Mouse (Mus musculus): ENCODE data around the gene Tmem266. TPM values are rescaled to one million over a fixed set of nuclear protein-coding genes. Genes with fewer than 3 reads are reported as not detected.
A peak's percentile ranks its signal among the peaks of the same experiment; 100 is the strongest.

Gene Tmem266
- total RNA-seq, 2 experiments from 2014 or later, result 8.4 to 10.4 TPM

- intact Hi-C loops (cut with DNase I), result no loop called here
- DNase-seq (ENCODE audit: low spot score in 2 of 2), result no peak
Measured at GRCm38 (mm10) chr9:55432306-55433289, 105.9 kb downstream of the Tmem266 start.

- DNase-seq (ENCODE audit: low spot score in 2 of 2), result no peak
- intact Hi-C loops (cut with DNase I), result no loop called here
Measured at GRCm38 (mm10) chr9:55433875-55434274, 107.2 kb downstream of the Tmem266 start.

GRCm38 (mm10) chr9:55438433-55438832 is 111.7 kb downstream of the Tmem266 start:
- intact Hi-C loops (cut with DNase I), result no loop called here
- DNase-seq (ENCODE audit: low spot score in 2 of 2), result no peak

- no peak for DNase-seq (ENCODE audit: low spot score in 2 of 2)
- intact Hi-C loops (cut with DNase I), result no loop called here
Measured at GRCm38 (mm10) chr9:55439206-55439780, 112.6 kb downstream of the Tmem266 start.

- DNase-seq (ENCODE audit: low spot score in 2 of 2), result no peak
- intact Hi-C loops (cut with DNase I), result no loop called here
Measured at GRCm38 (mm10) chr9:55447509-55447908, 120.8 kb downstream of the Tmem266 start.

- intact Hi-C loops (cut with DNase I), result no loop called here
- no peak for DNase-seq (ENCODE audit: low spot score in 2 of 2)
Measured at GRCm38 (mm10) chr9:55449108-55449507, 122.4 kb downstream of the Tmem266 start.

GRCm38 (mm10) chr9:55450035-55450434 is 123.3 kb downstream of the Tmem266 start:
- intact Hi-C loops (cut with DNase I), result no loop called here
- no peak for DNase-seq (ENCODE audit: low spot score in 2 of 2)

GRCm38 (mm10) chr9:55451426-55451825 is 124.7 kb downstream of the Tmem266 start:
- peak in 1 of 2 experiments; percentile 59 for DNase-seq (ENCODE audit: low spot score in 2 of 2)
- intact Hi-C loops (cut with DNase I), result no loop called here

GRCm38 (mm10) chr9:55452906-55453305 is 126.2 kb downstream of the Tmem266 start:
- intact Hi-C loops (cut with DNase I), result no loop called here

GRCm38 (mm10) chr9:55453366-55453765 is 126.7 kb downstream of the Tmem266 start:
- DNase-seq (ENCODE audit: low spot score in 2 of 2), result no peak
- intact Hi-C loops (cut with DNase I), result no loop called here

More at GRCm38 (mm10) chr9:55452906-55453305, 126.2 kb downstream of the Tmem266 start:
- no peak for DNase-seq (ENCODE audit: low spot score in 2 of 2)

GRCm38 (mm10) chr9:55468397-55468796 is 141.7 kb downstream of the Tmem266 start:
- peak in 1 of 2 experiments; percentile 14 for DNase-seq (ENCODE audit: low spot score in 2 of 2)
- intact Hi-C loops (cut with DNase I), result no loop called here

GRCm38 (mm10) chr9:55476084-55476483 is 149.4 kb downstream of the Tmem266 start:
- intact Hi-C loops (cut with DNase I), result no loop called here

GRCm38 (mm10) chr9:55478699-55479098 is 152.0 kb downstream of the Tmem266 start:
- intact Hi-C loops (cut with DNase I), result no loop called here
- DNase-seq (ENCODE audit: low spot score in 2 of 2), result no peak

More at GRCm38 (mm10) chr9:55476084-55476483, 149.4 kb downstream of the Tmem266 start:
- no peak for DNase-seq (ENCODE audit: low spot score in 2 of 2)

- DNase-seq (ENCODE audit: low spot score in 2 of 2), result peak in 1 of 2 experiments; percentile 34
- intact Hi-C loops (cut with DNase I), result no loop called here
Measured at GRCm38 (mm10) chr9:55482116-55482515, 155.4 kb downstream of the Tmem266 start.

Other genes starting within 250 kb of the Tmem266 start
- gene Ube2q2, start 178.1 kb upstream of the Tmem266 start, total RNA-seq (2021), result 10 to 100 TPM; 64.0 to 65.5 TPM
- 10 to 100 TPM; 38.7 to 44.2 TPM for gene Fbxo22, start 118.0 kb upstream of the Tmem266 start, total RNA-seq (2021)
- gene Nrg4, start 69 bp upstream of the Tmem266 start, total RNA-seq (2021), result under 1 TPM; 0.37 to 0.46 TPM
- gene Etfa, start 185.3 kb downstream of the Tmem266 start, total RNA-seq (2021), result 10 to 100 TPM; 42.6 to 45.8 TPM
- not detected for gene Isl2, start 211.8 kb downstream of the Tmem266 start, total RNA-seq (2021)

Data from left cerebral cortex, postnatal 25 days (tissue).